Mouse (Mus musculus): Measurements from ENCODE around the gene Gm10447. TPM values are rescaled to one million over a fixed set of nuclear protein-coding genes. Genes with fewer than 3 reads are reported as not detected.
A peak's percentile ranks its signal among the peaks of the same experiment; 100 is the strongest.

Gene Gm10447
- total RNA-seq (2022) = under 1 TPM in 3 of 4 experiments, not detected in 1; 0.21 to 0.50 (median 0.49) TPM

DNA sequence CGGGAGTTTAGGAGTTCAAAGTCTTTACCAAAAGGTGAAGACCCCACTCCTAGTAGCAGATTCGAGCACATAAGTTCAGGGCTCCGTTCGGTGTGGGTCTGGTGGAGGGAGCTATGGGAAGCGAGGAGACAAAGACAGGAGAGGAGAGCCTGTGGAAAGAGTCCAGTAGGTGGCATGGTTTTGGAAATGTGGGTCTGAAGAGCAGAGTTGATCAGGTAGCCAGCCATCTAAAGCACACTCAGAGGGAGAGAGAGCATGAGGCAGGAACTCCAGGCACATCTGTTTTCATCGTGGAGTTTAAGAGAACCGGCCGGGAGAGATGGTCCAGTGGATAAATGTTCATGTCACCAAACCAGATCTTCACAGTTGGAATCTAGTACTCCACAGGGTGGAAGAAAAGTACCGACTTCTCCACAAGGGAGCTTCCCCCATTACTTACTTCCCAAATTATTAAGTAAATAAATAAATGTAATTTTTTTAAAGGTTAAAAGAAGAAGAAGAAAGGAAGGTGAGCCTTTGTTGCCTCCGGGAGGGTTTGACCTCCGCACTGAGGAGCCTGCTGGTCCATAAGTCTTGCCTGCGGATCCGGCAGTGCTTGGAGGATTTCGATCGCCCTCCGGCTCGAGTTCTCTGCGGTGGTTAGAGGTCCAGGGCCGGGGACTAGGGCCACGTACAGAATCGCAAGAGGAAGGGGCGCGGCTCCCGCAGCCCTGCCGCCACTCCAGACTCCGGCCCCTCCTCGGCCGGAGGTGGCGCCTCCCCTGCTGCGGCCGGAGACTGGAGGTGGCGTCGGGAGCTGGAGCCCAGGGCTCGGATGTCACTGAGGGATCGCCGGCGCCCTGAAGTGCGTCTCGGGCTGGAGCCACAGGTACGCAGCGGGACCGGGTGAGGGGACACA lies at the start of gene Gm10447, which contains the start of gene Shroom1:
TSS of gene Gm10447 (minus strand) at position 637 of the 898 bp plus-strand sequence.
TSS of gene Shroom1 (plus strand) at position 732 of the 898 bp plus-strand sequence.
- no peak for DNase-seq (ENCODE audit: low spot score in 2 of 2)

DNA sequence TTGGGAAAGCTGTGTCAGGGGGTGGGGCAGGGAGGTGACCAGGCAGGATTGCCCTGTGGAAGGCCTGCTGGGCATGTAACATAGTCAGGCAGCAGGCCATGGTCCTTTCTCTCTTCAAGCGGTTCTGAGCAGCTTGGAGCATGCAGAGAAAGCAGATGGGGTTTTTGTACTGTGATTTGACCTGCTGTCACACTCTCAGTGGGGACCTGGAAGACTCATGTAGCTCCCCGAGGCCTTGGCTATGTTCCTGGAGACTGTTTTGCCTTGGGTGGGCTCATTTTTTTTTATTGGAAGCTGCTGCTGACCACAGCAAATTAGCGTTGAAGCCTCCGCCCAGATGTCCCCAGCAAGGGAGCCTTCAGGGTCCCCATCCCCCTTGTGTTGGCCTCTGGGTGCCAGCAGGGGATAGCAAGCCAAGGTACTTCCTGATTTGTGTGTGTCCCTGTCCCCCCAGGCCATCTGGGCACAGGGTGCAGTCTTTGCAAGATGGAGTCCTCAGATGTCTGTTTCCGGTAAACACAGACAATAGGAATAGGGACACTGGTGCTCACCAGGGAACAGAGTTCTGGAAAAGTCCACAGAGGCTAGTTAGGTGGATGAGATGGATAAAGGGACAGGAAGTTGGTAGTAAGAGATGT lies 48.2 kb upstream of the Gm10447 start:
- DNase-seq (ENCODE audit: low spot score in 2 of 2) = no peak

DNA sequence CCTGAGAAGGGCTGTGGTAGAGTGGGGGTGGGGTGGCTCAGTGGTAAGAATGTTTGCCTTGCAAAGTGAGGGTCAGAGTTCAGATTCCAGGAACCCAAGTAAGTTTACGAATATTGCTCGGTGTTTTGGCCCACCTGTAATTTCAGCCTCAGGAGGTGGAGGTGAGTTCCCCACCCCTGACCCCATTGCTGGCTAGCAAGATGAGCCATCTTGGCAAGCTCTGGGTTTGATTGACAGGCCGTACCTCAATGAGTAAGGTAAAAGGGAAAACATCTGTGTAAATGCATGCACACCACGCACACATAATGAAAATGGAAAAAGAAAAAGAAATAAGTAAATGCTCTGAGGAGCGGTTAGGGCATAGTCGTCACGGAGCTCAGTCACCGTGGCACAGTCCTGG lies 47.5 kb upstream of the Gm10447 start:
- DNase-seq (ENCODE audit: low spot score in 2 of 2) = no peak

DNA sequence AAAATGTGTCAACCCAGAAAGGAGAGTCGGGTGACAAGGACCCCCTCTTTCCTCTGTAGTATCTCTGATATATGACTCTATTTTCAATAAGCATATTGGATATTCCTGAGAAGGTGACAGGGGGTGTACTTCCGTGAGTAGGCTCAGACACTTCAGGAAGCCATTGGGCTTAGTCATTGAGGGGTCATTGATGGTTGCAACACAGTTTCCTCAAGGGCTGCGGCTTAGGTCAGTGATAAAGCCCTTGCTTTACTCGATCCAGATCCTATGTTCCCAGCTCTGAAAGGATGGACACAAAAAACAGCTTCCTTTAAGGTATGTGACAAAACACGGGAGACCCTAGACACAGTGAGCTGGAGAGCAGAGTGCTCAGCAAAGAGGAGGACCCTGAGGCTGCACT lies 46.8 kb upstream of the Gm10447 start:
- DNase-seq (ENCODE audit: low spot score in 2 of 2) = no peak

DNA sequence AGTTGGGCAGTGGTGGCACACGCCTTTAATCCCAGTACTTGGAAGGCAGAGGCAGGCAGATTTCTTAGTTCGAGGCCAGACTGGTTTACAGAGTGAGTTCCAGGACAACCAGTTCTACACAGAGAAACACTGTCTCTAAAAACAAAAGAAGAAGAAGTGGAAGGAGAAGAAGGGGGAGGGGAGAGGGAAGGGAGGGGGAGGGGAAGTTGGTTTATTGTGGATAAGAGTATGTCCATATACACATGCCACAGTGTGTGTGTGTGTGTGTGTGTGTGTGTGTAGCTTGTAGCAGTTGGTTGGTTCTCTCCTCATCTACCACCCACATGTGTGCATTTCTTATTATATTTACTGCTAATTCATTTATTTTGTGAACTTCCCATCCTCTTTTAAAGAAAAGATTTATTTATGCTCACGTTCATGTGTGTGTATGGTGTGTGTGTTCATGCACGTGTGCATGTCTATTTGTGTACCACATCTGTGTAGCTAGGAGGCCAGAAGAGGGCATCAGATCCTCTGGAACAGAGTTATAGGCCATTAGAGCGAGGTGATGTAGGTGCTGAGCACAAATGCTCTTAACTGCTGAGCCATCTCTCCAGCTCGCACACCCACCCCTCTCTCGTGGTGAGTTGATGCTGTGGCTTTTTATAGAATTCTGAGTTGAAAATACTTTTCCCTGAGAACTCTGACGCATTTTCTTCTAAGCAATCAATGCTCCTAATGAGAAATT lies 45.3 kb upstream of the Gm10447 start:
- peak in 1 of 2 experiments; percentile 53 for DNase-seq (ENCODE audit: low spot score in 2 of 2)

- DNase-seq (ENCODE audit: low spot score in 2 of 2) = no peak
Measured at GRCm38 (mm10) chr11:53500569-53500968, 43.7 kb upstream of the Gm10447 start.

DNA sequence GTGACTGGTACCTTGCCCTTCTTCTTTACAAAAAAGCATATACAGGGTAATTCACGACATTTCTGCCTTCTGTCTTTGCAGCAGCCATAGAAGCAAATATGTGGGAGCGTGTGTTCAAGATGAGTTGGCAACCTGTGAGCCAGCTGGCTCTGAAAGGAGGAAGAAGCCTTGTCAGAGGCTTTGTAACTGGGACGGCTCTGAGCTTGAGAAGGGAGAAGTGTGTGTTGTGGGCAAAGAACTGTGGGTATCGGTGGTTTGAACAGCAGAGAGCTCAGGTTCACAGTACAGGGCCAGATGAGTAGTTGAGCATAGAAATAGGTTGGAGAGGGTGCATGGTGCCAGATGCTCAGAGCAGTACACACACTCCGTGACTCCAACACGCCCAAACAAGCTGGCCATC lies 40.0 kb upstream of the Gm10447 start:
- peak in 1 of 2 experiments; percentile 69 for DNase-seq (ENCODE audit: low spot score in 2 of 2)

GRCm38 (mm10) chr11:53495417-53495816 lies 38.5 kb upstream of the Gm10447 start:
- DNase-seq (ENCODE audit: low spot score in 2 of 2) = no peak

GRCm38 (mm10) chr11:53493243-53493955 lies 36.5 kb upstream of the Gm10447 start:
- DNase-seq (ENCODE audit: low spot score in 2 of 2) = no peak

GRCm38 (mm10) chr11:53491954-53492401 lies 35.1 kb upstream of the Gm10447 start:
- DNase-seq (ENCODE audit: low spot score in 2 of 2) = peak in 1 of 2 experiments; percentile 50

GRCm38 (mm10) chr11:53489421-53489820 lies 32.5 kb upstream of the Gm10447 start:
- DNase-seq (ENCODE audit: low spot score in 2 of 2) = no peak

- no peak for DNase-seq (ENCODE audit: low spot score in 2 of 2)
Measured at GRCm38 (mm10) chr11:53489007-53489406, 32.1 kb upstream of the Gm10447 start.

DNA sequence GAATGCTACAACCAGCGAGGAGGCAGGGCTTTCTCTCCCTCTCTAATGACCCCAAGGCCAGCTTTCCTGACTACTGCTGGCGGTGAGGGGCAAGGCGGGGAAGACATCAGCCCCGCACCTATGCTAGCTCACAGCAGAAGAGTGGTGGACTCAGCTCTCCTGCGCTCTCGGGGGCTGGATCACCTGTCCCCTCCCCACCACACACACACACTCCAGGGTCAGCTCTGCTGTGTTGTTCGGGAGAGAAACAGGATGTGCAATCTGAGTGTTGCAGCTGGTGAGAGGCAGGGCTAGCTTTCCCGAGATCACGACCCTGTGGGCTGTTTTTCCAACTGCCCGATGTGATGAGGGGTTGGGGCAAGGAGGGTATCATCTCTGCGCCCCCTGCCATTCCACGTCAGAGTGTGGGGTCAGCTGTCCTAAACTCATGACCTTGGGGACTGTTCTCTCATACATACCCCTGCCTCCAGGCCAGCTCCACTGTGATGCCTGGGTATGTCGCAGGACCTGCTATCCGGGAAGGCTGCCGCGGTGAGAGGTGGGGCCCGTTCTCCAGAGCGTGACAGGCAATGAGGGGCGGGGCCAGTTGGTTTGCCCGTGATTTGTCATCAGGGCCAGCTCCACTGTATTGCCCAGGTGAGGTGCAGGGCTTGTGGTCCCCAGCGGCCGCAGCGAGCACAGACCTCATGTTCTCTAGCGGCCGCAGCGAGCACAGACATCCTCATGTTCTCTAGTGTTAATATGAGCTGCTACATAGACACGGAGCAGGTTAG lies 30.1 kb upstream of the Gm10447 start:
- no peak for DNase-seq (ENCODE audit: low spot score in 2 of 2)

DNA sequence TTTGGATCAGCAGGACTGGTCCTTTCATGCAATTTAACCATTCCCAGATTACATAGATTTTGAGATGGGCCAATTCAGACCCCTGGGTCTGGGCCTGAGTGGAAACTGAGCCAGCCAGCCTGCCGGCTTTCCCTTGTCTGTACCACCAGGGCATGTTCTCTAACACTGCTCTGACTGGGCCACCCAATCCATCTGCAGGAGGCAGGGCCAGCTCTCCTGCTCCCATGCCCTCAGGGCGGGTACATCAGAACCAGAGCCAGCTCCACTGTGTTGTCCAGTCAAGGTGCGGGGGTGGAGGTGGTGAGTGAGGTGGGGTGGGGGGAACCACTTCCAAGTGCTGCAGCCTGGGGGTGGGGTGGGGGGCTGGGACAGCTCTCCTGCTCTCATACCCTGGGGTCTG lies 29.4 kb upstream of the Gm10447 start:
- no peak for DNase-seq (ENCODE audit: low spot score in 2 of 2)

GRCm38 (mm10) chr11:53485719-53486118 lies 28.8 kb upstream of the Gm10447 start:
- no peak for DNase-seq (ENCODE audit: low spot score in 2 of 2)

GRCm38 (mm10) chr11:53483159-53483891 lies 26.4 kb upstream of the Gm10447 start:
- DNase-seq (ENCODE audit: low spot score in 2 of 2) = no peak

GRCm38 (mm10) chr11:53481088-53481730 lies 24.3 kb upstream of the Gm10447 start:
- no peak for DNase-seq (ENCODE audit: low spot score in 2 of 2)

- peak; percentile 69 to 77 for DNase-seq (ENCODE audit: low spot score in 2 of 2)
Measured at GRCm38 (mm10) chr11:53479783-53480301, 22.9 kb upstream of the Gm10447 start, which contains the start of the genes Gm9945 and Sowaha. Gm9945 (plus strand) TSS chr11:53480166. Sowaha (minus strand) TSS chr11:53480274.
